Mouse (Mus musculus) C2C12 (cell line): ENCODE data around the gene Rundc1.
"Not testable (repeated sequence)": the region's sequence is repeated elsewhere in the genome, so short reads cannot be mapped to it uniquely, and the experiment has no call there.

Experiments
- CTCF ChIP-seq: IDR thresholded peaks from one replicate; pipeline ENCODE4 v1.5.1; 2011; ENCODE audit not compliant: control insufficient read depth, insufficient read depth, insufficient read length
- MAX ChIP-seq: IDR thresholded peaks from one replicate; pipeline ENCODE4 v1.6.1; 2011; ENCODE audit warnings: mild to moderate bottlenecking, control low read depth
- MYOG ChIP-seq: IDR thresholded peaks from one replicate; pipeline ENCODE4 v1.6.1; 2011; ENCODE audit not compliant: control insufficient read depth, insufficient read length; ENCODE audit errors: extremely low read depth

GRCm38 (mm10) chr11:101446860-101447259 is 22.0 kb downstream of the Rundc1 start:
- not testable (repeated sequence) for TF ChIP-seq CTCF, MYOG, MAX
